Mouse (Mus musculus) skeletal muscle tissue, adult 2 months (tissue): ENCODE results near the gene Kin.

Experiments
- DNase-seq: peaks from one replicate; pipeline ENCODE4 v3.0.0-alpha.2; 2012; ENCODE audit warnings: low read depth, low spot score

The Kin gene

GRCm38 (mm10) chr2:10080310-10081010 is at the start of gene Kin, which contains the start of gene Atp5c1:
TSS of gene Kin (plus strand) at chr2:10080593.
TSS of gene Atp5c1 (minus strand) at chr2:10080510.
- peak; percentile 97 for DNase-seq

- no peak for DNase-seq
Observed at GRCm38 (mm10) chr2:10033684-10034083, 46.7 kb upstream of the Kin start.

- DNase-seq = no peak
Observed at GRCm38 (mm10) chr2:10034976-10035375, 45.4 kb upstream of the Kin start.

DNA sequence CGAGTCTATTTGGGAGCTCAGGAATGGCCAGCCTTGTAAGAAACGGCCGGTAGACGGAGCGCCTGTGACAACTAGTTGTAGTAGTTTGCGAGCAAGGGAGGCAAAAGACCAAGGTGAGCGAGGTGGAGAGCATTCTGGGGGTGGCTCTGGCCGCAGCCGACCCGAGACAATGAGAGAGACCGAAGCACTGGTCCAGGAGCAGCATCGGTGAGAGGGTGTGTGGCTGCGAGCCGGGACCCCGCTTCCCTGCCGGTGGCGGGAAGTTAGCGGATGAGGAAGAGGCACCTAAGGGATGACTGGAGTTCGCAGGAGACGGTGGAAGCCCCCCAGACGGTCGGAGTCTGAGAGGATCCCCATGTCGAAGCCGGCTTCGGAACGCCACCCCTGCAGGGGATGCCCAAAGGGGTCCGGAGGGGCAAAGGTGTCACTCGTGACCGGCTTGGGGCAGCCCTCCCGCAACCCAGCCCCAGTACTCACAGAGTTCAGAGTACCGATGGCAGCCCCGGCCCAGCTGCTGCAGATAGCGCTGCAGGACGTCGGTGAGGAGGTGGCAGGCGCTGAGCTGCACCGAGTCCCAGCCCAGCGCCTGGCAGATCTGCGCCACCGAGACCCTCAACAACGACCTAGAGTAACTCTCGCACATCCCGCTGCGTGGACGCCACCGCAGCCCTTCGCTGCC is 32.5 kb upstream of the Kin start:
- no peak for DNase-seq

GRCm38 (mm10) chr2:10048461-10048860 is 31.9 kb upstream of the Kin start, which contains the start of gene Taf3:
TSS of gene Taf3 (minus strand) at chr2:10048596.
- DNase-seq = peak; percentile 83

DNA sequence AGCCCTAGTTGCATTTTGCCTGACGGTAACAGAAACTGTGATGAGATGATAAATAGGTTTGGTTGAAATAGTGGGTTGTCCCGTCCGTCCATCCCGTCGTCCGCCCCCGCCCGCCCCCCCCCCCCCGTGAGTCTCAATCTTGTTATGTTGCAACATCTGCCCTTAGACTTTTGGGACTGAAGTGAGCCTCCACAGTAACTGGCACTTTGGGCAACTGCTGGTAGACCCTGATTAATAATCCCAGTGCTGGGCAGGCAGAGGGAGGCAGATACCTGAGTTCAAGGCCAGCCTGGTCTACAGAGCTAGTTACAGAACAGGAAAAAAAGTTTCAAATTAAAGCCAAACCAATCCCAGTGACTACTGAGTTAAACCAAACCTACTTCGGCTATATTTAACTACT is 30.9 kb upstream of the Kin start:
- no peak for DNase-seq

DNA sequence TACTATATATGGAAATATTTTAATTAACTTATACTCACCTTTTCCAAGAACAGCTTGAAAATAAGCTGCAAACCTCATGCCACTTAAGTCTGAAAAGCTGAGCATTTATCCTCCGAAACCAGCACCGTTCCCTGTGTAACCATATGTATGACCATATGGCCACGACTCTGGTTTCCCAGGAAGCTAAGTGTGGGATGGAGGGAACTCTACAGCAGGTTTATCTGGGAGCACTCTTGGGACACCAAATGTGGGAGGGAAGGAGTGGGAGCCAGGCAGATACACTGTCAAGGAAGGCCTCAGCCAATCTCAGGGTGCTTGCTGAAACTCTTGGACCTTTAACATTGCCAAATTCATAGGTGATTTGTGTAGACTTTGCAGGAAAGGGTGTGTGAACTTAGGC is 29.5 kb upstream of the Kin start:
- DNase-seq = no peak

GRCm38 (mm10) chr2:10051996-10052395 is 28.4 kb upstream of the Kin start:
- DNase-seq = no peak

DNA sequence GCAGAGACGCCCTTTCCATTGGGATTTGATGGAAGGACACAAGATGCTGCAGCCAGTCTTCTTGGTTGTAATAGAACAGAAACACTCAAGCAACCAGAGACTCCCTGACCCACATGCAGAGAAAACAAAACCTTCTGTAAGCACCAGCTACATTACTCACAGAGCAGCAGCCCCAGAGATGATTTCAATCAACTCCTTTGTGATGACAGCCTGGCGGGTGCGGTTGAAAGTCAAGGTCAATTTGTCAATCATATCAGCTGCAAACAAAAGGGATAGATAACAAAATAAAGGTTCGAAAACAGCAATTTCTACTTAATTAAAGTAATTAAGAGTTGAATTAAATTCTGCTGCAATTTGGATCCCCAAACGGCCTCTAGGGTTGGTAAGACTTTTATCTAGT is 21.6 kb upstream of the Kin start:
- no peak for DNase-seq

GRCm38 (mm10) chr2:10071751-10072150 is 8.6 kb upstream of the Kin start:
- DNase-seq = no peak

DNA sequence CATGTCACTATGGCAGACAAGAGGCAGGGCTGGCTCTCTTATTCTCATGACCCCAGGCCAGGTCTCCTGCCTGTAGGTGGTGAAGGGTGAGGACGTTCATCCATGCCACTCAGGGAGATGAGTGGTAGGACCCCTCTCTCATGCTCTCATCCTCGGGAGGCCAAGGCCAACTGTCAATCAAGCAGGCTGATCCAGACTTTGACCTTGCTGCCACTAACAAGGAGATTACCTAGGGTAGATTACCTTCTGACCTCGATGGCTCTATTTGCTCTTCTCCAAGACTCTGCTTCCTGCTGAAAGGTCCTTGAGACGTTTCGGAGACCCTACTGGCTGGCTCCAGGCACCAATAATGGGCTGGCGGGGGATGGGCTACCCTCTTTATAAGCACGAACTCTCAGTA is 5.9 kb upstream of the Kin start:
- DNase-seq = no peak

DNA sequence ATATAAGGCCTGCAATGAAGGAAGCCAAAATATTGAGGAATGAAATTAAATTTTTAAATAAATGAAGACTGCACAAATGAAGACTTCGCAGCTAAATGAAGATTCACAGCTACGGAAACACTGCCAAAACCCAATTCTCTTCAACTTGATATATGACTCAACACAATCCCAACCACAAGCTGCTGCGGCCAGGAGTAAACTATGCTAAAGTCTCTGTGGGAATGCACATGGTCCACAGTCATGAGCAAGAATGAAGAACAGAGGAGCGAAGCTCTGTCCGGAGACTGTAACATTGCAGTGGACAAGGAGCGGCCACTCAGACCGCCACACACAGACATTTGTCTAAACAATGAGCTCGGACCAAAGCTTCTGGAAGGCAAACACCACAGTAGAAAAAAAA is 3.7 kb upstream of the Kin start:
- DNase-seq = no peak

DNA sequence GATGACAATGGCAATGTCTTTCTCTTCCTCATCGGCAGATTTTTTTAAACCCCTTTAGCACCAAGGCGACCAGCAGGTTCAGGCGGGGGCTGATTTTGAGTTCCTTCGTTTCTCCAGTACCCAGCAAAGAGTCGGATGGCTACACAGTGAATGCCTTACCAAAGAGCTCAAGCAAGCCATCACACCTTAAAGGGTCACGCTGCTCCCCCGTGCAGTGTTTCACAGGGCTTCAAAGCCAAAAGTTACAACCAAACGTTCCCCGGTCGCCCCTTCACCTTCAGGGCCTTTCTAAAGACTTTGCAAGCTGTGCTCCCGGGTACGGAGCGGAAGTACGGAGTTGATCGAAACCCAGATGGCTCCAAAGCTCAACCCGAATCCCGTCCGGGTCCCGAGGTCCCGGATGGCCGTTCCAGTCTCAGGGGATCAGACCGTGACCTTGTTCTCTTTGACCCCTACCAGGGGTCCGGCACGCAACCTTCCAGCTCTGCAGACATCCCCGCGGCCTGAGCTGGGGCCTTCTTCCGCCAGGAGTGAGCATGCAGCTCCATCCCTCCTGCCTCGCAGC is 566 bp upstream of the Kin start:
- no peak for DNase-seq

- DNase-seq = no peak
Observed at GRCm38 (mm10) chr2:10081453-10082080, 1.2 kb downstream of the Kin start.

DNA sequence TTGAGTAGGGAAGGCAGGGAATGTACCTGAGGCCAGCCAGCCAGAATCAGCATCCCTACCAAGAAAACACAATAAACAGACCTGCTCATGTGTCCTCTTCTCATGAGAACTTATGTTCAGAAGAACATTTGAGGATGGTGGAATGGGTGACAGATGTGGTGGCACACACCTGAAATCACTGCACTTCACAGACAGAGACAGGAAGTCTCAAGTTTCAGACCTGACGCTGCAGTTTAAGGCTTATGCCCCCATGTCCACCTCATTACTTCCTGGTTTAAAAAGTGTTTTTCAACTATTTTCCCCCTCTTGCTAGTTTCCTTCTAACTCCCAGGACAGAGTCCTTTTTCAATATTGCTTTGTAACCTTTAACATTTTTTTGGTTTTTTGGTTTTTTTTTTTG is 2.3 kb downstream of the Kin start:
- no peak for DNase-seq

DNA sequence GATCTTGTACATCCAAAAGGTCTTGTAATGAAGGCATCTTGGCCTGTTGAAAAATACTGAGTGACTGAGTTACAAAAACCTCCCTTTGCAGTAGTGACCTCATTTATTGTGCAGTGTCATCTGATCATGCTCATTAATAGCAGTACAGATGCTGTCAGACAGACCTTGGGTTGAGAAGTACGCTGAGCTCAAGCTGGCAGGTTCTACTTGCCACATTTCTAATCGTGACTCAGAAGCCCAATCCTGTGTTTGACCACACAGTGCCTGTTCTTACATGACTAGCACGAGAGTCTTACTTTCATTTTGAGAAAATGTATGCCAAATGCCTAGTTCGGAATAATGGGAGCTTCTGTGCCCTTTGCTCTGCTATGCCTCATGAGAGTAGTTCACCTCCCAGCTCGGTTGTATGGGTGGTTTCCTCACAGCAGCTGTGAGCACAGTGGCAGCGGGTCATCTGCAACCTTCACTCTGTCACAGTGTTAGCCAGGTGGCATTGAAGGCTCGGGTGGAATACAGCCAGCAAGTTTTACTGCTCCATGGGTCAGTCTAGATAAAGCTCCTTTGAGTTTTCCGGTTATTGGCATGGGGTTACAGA is 7.0 kb downstream of the Kin start:
- no peak for DNase-seq

DNA sequence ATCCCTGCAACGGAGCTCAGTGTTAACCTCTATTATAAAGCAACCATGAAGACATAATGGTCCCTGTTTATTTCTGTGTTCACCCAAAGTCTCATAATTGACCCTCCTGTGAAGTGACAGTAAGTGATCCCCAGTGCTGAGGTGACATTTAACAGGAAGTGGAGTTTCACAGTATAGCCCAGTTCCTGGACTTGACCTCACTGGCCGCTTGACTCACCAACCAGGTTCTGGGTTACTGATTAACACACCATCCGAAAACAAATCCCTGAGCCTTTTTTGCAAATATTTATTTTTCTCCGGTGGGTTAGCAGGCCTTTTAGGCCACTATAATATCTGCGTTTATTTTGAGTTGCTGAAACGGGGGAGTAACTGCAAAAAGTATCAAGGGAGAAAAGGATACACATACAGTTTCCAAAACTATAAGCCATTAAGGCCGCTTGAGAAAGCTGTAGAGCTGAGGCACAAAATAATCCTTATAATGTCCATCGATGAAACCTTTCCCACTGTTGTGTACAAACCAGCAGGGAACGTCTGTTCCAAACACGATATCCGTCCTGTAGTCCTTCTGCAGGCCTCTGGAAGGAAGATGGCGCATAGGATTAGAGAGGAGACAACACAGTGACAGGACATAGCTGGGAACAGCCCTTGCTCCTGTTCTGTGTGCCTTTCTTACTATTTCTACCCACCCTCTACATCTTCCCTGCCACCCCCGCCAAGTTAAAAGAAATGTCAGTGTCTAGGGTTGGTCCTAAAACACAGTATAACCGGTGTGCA is 14.1 kb downstream of the Kin start:
- no peak for DNase-seq

DNA sequence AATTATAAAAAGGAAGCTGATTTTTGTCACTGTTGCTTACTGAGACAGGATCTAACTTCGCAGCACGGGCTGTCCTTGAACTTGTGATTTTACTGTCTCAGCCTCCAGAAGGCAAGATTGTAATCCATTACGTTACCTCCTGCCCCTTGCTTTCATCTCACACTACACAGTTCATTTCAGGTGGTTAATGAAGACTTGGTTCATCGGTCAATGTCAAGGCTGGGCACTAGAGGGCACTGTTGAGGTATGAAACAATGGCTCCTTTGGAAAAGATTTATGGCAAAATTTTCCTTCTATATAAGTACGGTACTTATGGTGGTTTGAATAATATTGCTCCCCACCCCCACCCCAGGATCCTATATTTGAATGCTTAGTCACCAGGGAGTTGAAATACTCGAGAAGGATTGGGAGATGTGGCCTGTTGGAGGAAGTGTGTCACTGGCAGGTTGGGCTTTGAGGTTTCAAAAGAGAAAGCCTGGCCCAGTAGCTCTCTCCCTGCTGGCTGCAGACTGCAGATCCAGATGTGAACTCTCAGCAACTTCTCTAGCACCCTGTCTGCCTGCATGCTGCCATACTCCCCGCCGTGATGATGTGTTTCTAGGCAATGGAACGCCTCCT is 18.3 kb downstream of the Kin start:
- DNase-seq = no peak

- no peak for DNase-seq
Observed at GRCm38 (mm10) chr2:10100471-10100870, 20.1 kb downstream of the Kin start.

- DNase-seq = no peak
Observed at GRCm38 (mm10) chr2:10101180-10101579, 20.8 kb downstream of the Kin start.
